13 mouse cellular contexts compared by ENCODE assay signal in the genomic region with DNA sequence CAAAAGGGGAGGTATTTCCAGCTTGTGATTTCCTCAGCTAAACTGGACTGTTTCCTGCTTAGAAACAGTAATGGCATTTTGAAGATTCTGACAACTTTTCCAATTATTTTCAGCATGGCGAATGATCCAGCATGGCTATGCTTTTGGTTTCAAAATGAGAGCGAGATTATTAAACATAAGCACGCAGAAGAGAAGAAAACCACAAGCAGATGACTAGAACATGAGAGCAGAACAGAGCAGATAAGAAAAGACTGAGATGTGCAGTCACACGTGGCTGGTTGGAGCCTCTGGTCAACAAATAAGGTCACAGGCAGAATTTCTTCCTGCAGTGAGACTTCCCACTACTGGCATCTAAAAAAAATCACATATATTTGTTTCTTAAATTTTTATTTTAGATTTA. TPM values are rescaled to one million over a fixed set of nuclear protein-coding genes. Genes with fewer than 3 reads are reported as not detected.
DNase-seq lines count a peak whose midpoint lies in the region; ATAC-seq and TF ChIP-seq lines count a peak whose summit lies in the region.
"Had no signal": no experiment of that assay in that cellular context is flagged by ENCODE, and none has a peak within 500 bp of the region (broad histone marks: within the 10 kb centered on the region; RNA-seq: fewer than 3 reads in every experiment).

No protein-coding gene starts in this region.

- H3K9me3 ChIP-seq in heart, embryonic 12.5 days (replicated peaks) = no peaks in the 10 kb centered on the region
- no peaks in the 10 kb centered on the region for H3K9me3 ChIP-seq in liver, postnatal 0 days (ENCODE audit: low read length)

- H3K36me3 ChIP-seq in heart, embryonic 12.5 days = no peaks in the 10 kb centered on the region
- no peaks in the 10 kb centered on the region for H3K36me3 ChIP-seq in liver, postnatal 0 days (replicated peaks; ENCODE audit: insufficient read depth, low read length)
- no peaks in the 10 kb centered on the region for H3K36me3 ChIP-seq in thymus, adult 2 months (ENCODE audit: control insufficient read depth, insufficient read depth, low read length)

- H3K27me3 ChIP-seq in heart, embryonic 12.5 days (replicated peaks) = no peaks in the 10 kb centered on the region
- no peaks in the 10 kb centered on the region for H3K27me3 ChIP-seq in liver, postnatal 0 days (ENCODE audit: insufficient read depth, low read length)
- no peaks in the 10 kb centered on the region for H3K27me3 ChIP-seq in thymus, adult 2 months (ENCODE audit: control insufficient read depth, insufficient read depth, low read length)

- peak overlapping the region; percentile 60 for H3K27ac ChIP-seq in heart, embryonic 12.5 days (ENCODE audit: poor library complexity, severe bottlenecking)
- peak overlapping the region; percentile 82 for H3K27ac ChIP-seq in liver, postnatal 0 days (ENCODE audit: low read depth)
- no peak overlapping the region for H3K27ac ChIP-seq in thymus, adult 2 months (ENCODE audit: control insufficient read depth, insufficient read depth, low read length)
- H3K27ac ChIP-seq: kidney, postnatal 0 days had no signal

- ATAC-seq in heart, embryonic 12.5 days (ENCODE audit: insufficient number of reproducible peaks, low FRiP score) = no peak
- ATAC-seq in liver, postnatal 0 days = peak; percentile 49
- ATAC-seq in activated CD4-positive, CD25-positive, alpha-beta regulatory T cell, adult 4 months = no peak
- ATAC-seq: hindbrain, embryonic 16.5 days had no signal

- TF ChIP-seq POLR2A in thymus, adult 2 months (IDR thresholded peaks at IDR 0.05; ENCODE audit: control insufficient read depth, extremely low read depth, insufficient read depth, low read length, poor library complexity) = no peak

- no peak for DNase-seq in heart, adult 9 months (ENCODE audit: low spot score in 2 of 2)
- peak; percentile 20 for DNase-seq in A20 (ENCODE audit: low read depth, low spot score)
- DNase-seq in induced T-regulatory cell, adult 2 months (ENCODE audit: low read depth) = peak; percentile 53
- no peak for DNase-seq in liver, postnatal 0 days
- DNase-seq in thymus, adult 2 months = no peak
- no peak for DNase-seq in urinary bladder, postnatal 4 days (ENCODE audit: low spot score in 2 of 2)
- DNase-seq: cerebellum, adult 9-11 months; layer of hippocampus, adult 9-11 months had no signal

- H3K9ac ChIP-seq in heart, embryonic 12.5 days = no peak overlapping the region
- no peak overlapping the region for H3K9ac ChIP-seq in liver, postnatal 0 days (replicated peaks)

- WGBS in heart, embryonic 12.5 days = 54% methylated on average over 4 of the region's 4 CpGs
- WGBS in liver, postnatal 0 days (ENCODE audit: insufficient replicate concordance) = 43% methylated on average over 4 of the region's 4 CpGs
- 68% methylated on average over 4 of the region's 4 CpGs for WGBS in thymus, adult 2 months

- H3K4me1 ChIP-seq in heart, embryonic 12.5 days (replicated peaks) = peaks cover 25% of the 10 kb centered on the region
- H3K4me1 ChIP-seq in liver, postnatal 0 days (ENCODE audit: insufficient read depth) = peaks cover 25% of the 10 kb centered on the region; the same call in 1 of the 2 replicates
- no peaks in the 10 kb centered on the region for H3K4me1 ChIP-seq in thymus, adult 2 months (replicated peaks; ENCODE audit: control insufficient read depth, insufficient read depth, low read length)

- no peak overlapping the region for H3K4me3 ChIP-seq in heart, embryonic 12.5 days
- 0 out of 2 replicates have a peak overlapping the region, but pooled peaks have one; percentile 8 for H3K4me3 ChIP-seq in liver, postnatal 0 days (ENCODE audit: low read depth, low read length)
- no peak overlapping the region for H3K4me3 ChIP-seq in thymus, adult 2 months (ENCODE audit: control insufficient read depth, insufficient read depth, low read length)
- H3K4me3 ChIP-seq: myocyte had no signal

- no peak for TF ChIP-seq CTCF in liver, postnatal 0 days (IDR thresholded peaks at IDR 0.05; ENCODE audit: low read depth)
- TF ChIP-seq CTCF in thymus, adult 2 months (IDR thresholded peaks at IDR 0.05; ENCODE audit: borderline replicate concordance, control insufficient read depth, extremely low read depth, insufficient read depth, low read length, poor library complexity) = no peak

- 0 out of 2 replicates have a peak overlapping the region, but pooled peaks have one; percentile 36 for H3K4me2 ChIP-seq in heart, embryonic 12.5 days
- H3K4me2 ChIP-seq in liver, postnatal 0 days (ENCODE audit: low read depth, low read length) = peak overlapping the region; percentile 61

- TF ChIP-seq EP300 in liver, postnatal 0 days (IDR thresholded peaks at IDR 0.05; ENCODE audit: low read depth) = no peak; the same call in 1 of the 2 replicates

RNA-seq across cellular contexts. Expression of gene Zkscan3, which starts 12.7 kb away (rescaled TPM):
- 71.2 and 72.6 TPM in 2 replicates for polyA plus RNA-seq in heart, embryonic 12.5 days (2016; fragmentation: Nextera tagmentation; extraction: Ambion mirVana)
- polyA plus RNA-seq in liver, postnatal 0 days (2015; fragmentation: Nextera tagmentation; extraction: Ambion mirVana) = 22.2 and 24.6 TPM in 2 replicates
- 24.8 and 30.4 TPM in 2 replicates for polyA plus RNA-seq in thymus, adult 2 months (2012; rRNA removed)
- 10 to 100 TPM; 24.1 to 34.5 TPM for polyA plus RNA-seq in activated CD4-positive, CD25-positive, alpha-beta regulatory T cell, adult 4 months (2017; shearing (Covaris generic))

RNA-seq across cellular contexts. Expression of gene Pgbd1, which starts 25.6 kb away (rescaled TPM):
- 2.2 and 3.1 TPM in 2 replicates for polyA plus RNA-seq in heart, embryonic 12.5 days (2016; fragmentation: Nextera tagmentation; extraction: Ambion mirVana)
- 0.31 and 0.39 TPM in 2 replicates for polyA plus RNA-seq in liver, postnatal 0 days (2015; fragmentation: Nextera tagmentation; extraction: Ambion mirVana)
- 0.36 and 0.55 TPM in 2 replicates for polyA plus RNA-seq in thymus, adult 2 months (2012; rRNA removed)
- polyA plus RNA-seq in activated CD4-positive, CD25-positive, alpha-beta regulatory T cell, adult 4 months (2017; shearing (Covaris generic)) = 1 to 10 TPM in 1 of 2 experiments, under 1 TPM in 1; 0.82 to 1.4 TPM

RNA-seq across cellular contexts. Expression of gene Zscan26, which starts 38.3 kb away (rescaled TPM):
- polyA plus RNA-seq in heart, embryonic 12.5 days (2016; fragmentation: Nextera tagmentation; extraction: Ambion mirVana) = 26.8 and 28.1 TPM in 2 replicates
- 13.3 and 15.2 TPM in 2 replicates for polyA plus RNA-seq in liver, postnatal 0 days (2015; fragmentation: Nextera tagmentation; extraction: Ambion mirVana)
- polyA plus RNA-seq in thymus, adult 2 months (2012; rRNA removed) = 8.2 and 11.3 TPM in 2 replicates
- 10 to 100 TPM; 52.6 to 54.9 TPM for polyA plus RNA-seq in activated CD4-positive, CD25-positive, alpha-beta regulatory T cell, adult 4 months (2017; shearing (Covaris generic))

RNA-seq across cellular contexts. Expression of gene Zscan12, which starts 52.6 kb away (rescaled TPM):
- 8.8 and 9.9 TPM in 2 replicates for polyA plus RNA-seq in heart, embryonic 12.5 days (2016; fragmentation: Nextera tagmentation; extraction: Ambion mirVana)
- 2.4 and 2.7 TPM in 2 replicates for polyA plus RNA-seq in liver, postnatal 0 days (2015; fragmentation: Nextera tagmentation; extraction: Ambion mirVana)
- 1.5 and 1.6 TPM in 2 replicates for polyA plus RNA-seq in thymus, adult 2 months (2012; rRNA removed)
- polyA plus RNA-seq in activated CD4-positive, CD25-positive, alpha-beta regulatory T cell, adult 4 months (2017; shearing (Covaris generic)) = 1 to 10 TPM; 5.4 to 6.2 TPM

RNA-seq across cellular contexts. Expression of gene Nkapl, which starts 53.0 kb away (rescaled TPM):
- polyA plus RNA-seq in heart, embryonic 12.5 days (2016; fragmentation: Nextera tagmentation; extraction: Ambion mirVana) = 2.3 and 2.4 TPM in 2 replicates
- polyA plus RNA-seq in liver, postnatal 0 days (2015; fragmentation: Nextera tagmentation; extraction: Ambion mirVana) = 2.0 TPM in 2 replicates
- 0.11 and 0.12 TPM in 2 replicates for polyA plus RNA-seq in thymus, adult 2 months (2012; rRNA removed)
- polyA plus RNA-seq in activated CD4-positive, CD25-positive, alpha-beta regulatory T cell, adult 4 months (2017; shearing (Covaris generic)) = not detected

Comparison
In these comparisons a context has a peak if more than half of its experiments do, and no peak if none do; other contexts are left out.
1. DNase-seq: peak in A20 (single experiment) and induced T-regulatory cell, adult 2 months (single experiment); none in heart, adult 9 months (0 of 2), liver, postnatal 0 days (single experiment), thymus, adult 2 months (single experiment) and urinary bladder, postnatal 4 days (0 of 2).